Mouse (Mus musculus) kidney, embryonic 14.5 days (tissue): ENCODE measurements around the gene Hs6st1. TPM values are rescaled to one million over a fixed set of nuclear protein-coding genes. Genes with fewer than 3 reads are reported as not detected.
"Not testable (repeated sequence)": the region's sequence is repeated elsewhere in the genome, so short reads cannot be mapped to it uniquely, and the experiment has no call there.

Source experiments
- ATAC-seq: fragments of 200-750 bp; cut with Nextera tagmentation; 2 replicates; pipeline ENCODE4 v1.8.0; 2017; ENCODE audit warnings: moderate number of reproducible peaks, mild to moderate bottlenecking, moderate TSS enrichment, moderate library complexity; ENCODE audit not compliant: low FRiP score, low TSS enrichment
- H3K27ac ChIP-seq: fragments of 300-500 bp; sonication (generic); 2 replicates; pipeline ENCODE4 v1.5.1; 2014; ENCODE audit warnings: low read depth, mild to moderate bottlenecking, low read length, moderate library complexity, mixed read lengths
- H3K27me3 ChIP-seq: fragments of 300-500 bp; sonication (generic); 2 replicates; pipeline ENCODE4 v1.6.1; 2014; ENCODE audit warnings: mild to moderate bottlenecking, low read length; ENCODE audit not compliant: control insufficient read depth, insufficient read depth
- H3K36me3 ChIP-seq: fragments of 300-500 bp; sonication (generic); 2 replicates; pipeline ENCODE4 v1.6.1; 2014; ENCODE audit warnings: low read length, mixed read lengths; ENCODE audit not compliant: control insufficient read depth, insufficient read depth
- H3K4me1 ChIP-seq: fragments of 300-500 bp; sonication (generic); 2 replicates; pipeline ENCODE4 v1.6.1; 2014; ENCODE audit warnings: low read length, mixed read lengths; ENCODE audit not compliant: control insufficient read depth, insufficient read depth
- H3K4me2 ChIP-seq: fragments of 300-500 bp; sonication (generic); replicated peaks from 2 replicates; pipeline ENCODE4 v1.6.1; 2014; ENCODE audit warnings: low read depth, mild to moderate bottlenecking, low read length
- H3K4me3 ChIP-seq: fragments of 300-500 bp; sonication (generic); 2 replicates; pipeline ENCODE4 v1.5.1; 2014; ENCODE audit warnings: mild to moderate bottlenecking, low read length
- H3K9ac ChIP-seq: fragments of 300-500 bp; sonication (generic); 2 replicates; pipeline ENCODE4 v1.6.1; 2014; ENCODE audit warnings: low read depth, mild to moderate bottlenecking, low read length, moderate library complexity
- H3K9me3 ChIP-seq: fragments of 300-500 bp; sonication (generic); 2 replicates; pipeline ENCODE4 v1.6.1; 2016; ENCODE audit warnings: low read length; ENCODE audit not compliant: control insufficient read depth
- WGBS: fragments of 180-500 bp; shearing (Covaris S2); extraction: QIAGEN DNeasy Blood & Tissue Kit; methylation state at CpG from one replicate; pipeline ENCODE4 v1.1.7; 2014; 5-methylcytosine and 5-hydroxymethylcytosine counted together
- polyA plus RNA-seq: library from polyadenylated mRNA; unstranded; fragments of >200 nt; fragmentation: Nextera tagmentation; extraction: Ambion mirVana; gene quantifications from 2 replicates; pipeline ENCODE4 v1.2.1, GENCODE M21; 2014

Gene Hs6st1
- 8.9 and 10.1 TPM in 2 replicates for polyA plus RNA-seq

DNA sequence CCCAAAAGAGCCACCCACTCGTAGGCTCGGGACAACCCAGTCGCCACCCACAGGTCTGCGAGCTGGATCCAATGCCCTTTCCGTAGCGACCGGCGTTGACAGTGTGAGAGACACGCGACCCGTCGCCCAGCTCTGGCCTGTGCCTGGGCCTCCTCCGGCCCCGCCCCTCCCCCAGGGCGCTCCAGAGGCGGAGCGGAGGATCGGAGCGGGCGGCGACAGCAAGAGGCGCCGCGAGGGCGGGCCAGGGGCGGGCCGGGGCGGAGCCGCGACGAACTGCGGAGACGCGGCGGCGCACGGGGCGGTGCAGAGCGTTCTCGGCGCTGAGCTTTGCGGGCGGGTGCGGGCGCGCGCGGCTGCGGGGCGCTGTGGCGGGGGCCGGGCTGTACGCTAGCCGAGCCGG is at the start of gene Hs6st1:
Gene Hs6st1 (plus strand): TSS at position 325 of the 400 bp plus-strand sequence.
- peak; percentile 85 for ATAC-seq
- peak within 1 kb of the TSS; percentile 84 for H3K4me3 ChIP-seq
- peaks cover 43% of the 10 kb centered on the region for H3K4me1 ChIP-seq
- no peak within 1 kb of the TSS; the same call in 1 of the 2 replicates for H3K27ac ChIP-seq
- H3K4me2 ChIP-seq, result peak within 1 kb of the TSS; percentile 55
- no peaks in the 10 kb centered on the region for H3K27me3 ChIP-seq
- under 1% methylated on average over 44 of the region's 55 CpGs for WGBS
- H3K9me3 ChIP-seq, result no peaks in the 10 kb centered on the region
- H3K36me3 ChIP-seq, result peaks cover 5% of the 10 kb centered on the region; the same call in 1 of the 2 replicates
- H3K9ac ChIP-seq, result peak within 1 kb of the TSS; percentile 77

DNA sequence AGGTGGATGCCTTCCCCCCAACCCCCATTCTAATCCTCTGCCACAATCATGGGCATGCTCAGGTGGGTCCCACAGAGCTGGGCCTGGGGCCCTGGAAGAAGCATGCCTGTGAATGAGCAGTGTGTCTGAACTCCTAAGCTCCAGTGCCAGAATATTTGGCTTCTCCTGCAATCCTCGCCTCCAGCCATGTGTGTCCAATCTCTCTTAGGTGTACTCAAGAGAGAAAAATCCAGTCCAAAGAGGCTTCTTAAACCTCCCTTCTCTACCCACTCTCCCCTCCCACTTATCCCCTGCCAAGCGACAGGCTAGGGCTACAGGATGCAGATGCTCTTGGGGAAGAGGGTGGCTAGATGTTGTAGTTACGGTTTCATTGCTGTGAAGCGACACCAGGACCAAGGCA is 49.6 kb upstream of the Hs6st1 start:
- no peak overlapping the region for H3K27ac ChIP-seq
- ATAC-seq, result no peak
- H3K9me3 ChIP-seq, result no peaks in the 10 kb centered on the region; the same call in 1 of the 2 replicates
- H3K4me3 ChIP-seq, result no peak overlapping the region
- no peak overlapping the region for H3K4me2 ChIP-seq
- H3K9ac ChIP-seq, result no peak overlapping the region
- 79% methylated on average over 4 of the region's 4 CpGs for WGBS
- H3K27me3 ChIP-seq, result no peaks in the 10 kb centered on the region
- H3K36me3 ChIP-seq, result no peaks in the 10 kb centered on the region
- H3K4me1 ChIP-seq, result peaks cover 21% of the 10 kb centered on the region

DNA sequence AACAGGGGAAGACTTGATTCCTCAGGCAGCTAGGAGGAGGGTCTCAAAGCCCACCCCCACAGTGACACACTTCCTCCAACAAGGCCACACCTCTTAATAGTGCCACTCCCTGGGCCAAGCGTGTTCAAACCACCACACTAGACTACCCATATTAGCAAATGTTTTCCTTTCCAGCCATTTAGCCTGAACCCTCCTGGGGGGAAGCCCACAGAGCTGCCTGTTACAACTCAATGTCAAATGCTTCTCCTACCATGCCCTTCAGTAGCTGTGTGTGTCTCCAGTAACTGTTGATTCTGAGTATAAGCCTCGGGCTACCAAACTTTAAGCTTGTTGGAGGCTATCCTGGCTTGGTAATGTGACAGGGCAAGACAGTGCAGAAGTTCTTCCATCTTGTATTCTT is 49.0 kb upstream of the Hs6st1 start:
- no peak overlapping the region for H3K4me3 ChIP-seq
- no peaks in the 10 kb centered on the region for H3K27me3 ChIP-seq
- ATAC-seq, result no peak
- H3K9me3 ChIP-seq, result no peaks in the 10 kb centered on the region; the same call in 1 of the 2 replicates
- no peak overlapping the region for H3K27ac ChIP-seq
- 84% methylated on average over 2 of the region's 2 CpGs for WGBS
- H3K4me1 ChIP-seq, result peaks cover 18% of the 10 kb centered on the region
- H3K36me3 ChIP-seq, result no peaks in the 10 kb centered on the region
- no peak overlapping the region for H3K4me2 ChIP-seq
- H3K9ac ChIP-seq, result no peak overlapping the region

DNA sequence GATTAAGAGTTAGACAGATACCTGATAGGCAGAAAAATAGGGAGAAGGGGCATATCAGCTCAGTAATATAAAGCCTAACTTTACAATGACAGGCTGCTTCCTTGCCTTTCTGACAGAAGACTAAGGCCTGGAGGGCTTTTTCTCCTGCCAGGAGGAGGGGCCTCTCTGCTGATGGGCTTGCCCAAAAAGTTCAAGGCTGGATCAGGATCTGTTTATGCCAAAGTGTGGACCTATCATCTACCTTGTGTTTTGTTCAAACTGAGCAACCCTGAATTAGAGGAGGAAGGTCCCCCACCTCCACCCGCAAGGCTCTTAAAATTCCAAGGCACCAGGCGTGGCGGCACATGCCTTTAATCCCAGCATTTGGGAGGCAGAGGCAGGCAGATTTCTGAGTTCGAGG is 47.9 kb upstream of the Hs6st1 start:
- no peaks in the 10 kb centered on the region for H3K36me3 ChIP-seq
- peaks cover 18% of the 10 kb centered on the region for H3K4me1 ChIP-seq
- no peak for ATAC-seq
- H3K27me3 ChIP-seq, result no peaks in the 10 kb centered on the region
- H3K9ac ChIP-seq, result no peak overlapping the region
- H3K9me3 ChIP-seq, result no peaks in the 10 kb centered on the region; the same call in 1 of the 2 replicates
- H3K27ac ChIP-seq, result no peak overlapping the region
- no peak overlapping the region for H3K4me3 ChIP-seq
- no peak overlapping the region for H3K4me2 ChIP-seq
- 95% methylated on average over 4 of the region's 4 CpGs for WGBS

DNA sequence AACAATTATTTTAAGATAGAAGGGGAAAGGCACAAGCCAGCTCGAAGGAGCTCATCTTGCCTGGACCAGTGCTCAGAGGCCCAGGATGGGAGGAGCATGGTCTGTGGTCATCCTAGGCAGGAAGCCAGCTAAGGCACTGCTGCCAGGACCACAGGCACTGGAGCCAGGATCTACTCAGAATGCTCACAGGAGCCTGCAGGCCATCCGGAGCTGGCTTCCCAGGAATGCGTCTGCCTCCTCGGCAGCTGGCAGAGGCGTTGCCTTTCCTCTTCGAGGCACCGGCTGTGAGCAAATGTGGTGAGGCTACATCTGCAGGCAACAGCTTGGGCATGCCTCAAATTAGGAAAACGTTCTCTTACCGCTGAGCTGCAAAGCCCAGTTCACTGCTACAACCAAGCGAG is 37.8 kb upstream of the Hs6st1 start:
- no peak overlapping the region for H3K4me3 ChIP-seq
- no peak overlapping the region for H3K27ac ChIP-seq
- no peak overlapping the region for H3K9ac ChIP-seq
- WGBS, result 49% methylated on average over 10 of the region's 10 CpGs
- no peaks in the 10 kb centered on the region for H3K4me1 ChIP-seq
- no peaks in the 10 kb centered on the region for H3K27me3 ChIP-seq
- no peak overlapping the region for H3K4me2 ChIP-seq
- no peak for ATAC-seq
- no peaks in the 10 kb centered on the region for H3K36me3 ChIP-seq
- no peaks in the 10 kb centered on the region for H3K9me3 ChIP-seq

DNA sequence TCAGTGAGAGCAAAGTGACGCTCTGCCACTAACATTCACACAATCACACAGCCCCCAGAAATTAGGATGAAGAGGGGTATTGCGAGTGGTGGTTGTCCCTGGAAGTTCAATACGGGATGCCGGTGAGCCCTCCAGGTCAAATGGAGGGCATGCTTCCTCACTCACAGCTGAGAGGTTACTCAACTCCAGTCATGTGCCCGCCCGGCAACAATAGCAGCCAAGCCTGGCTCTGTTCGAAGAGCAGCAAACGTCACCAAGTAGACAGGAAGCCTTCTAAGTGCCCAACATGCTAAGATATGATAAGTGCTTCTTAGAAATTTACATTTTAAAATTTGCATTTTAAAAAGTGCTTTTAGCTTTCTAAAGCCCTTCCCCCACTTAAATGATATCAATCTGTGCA is 29.4 kb upstream of the Hs6st1 start:
- Histone ChIP-seq H3K9me3 (peaks cover 3% of the 10 kb centered on the region; the same call in 1 of the 2 replicates), H3K27me3 (no peaks in the 10 kb centered on the region), H3K4me1 (no peaks in the 10 kb centered on the region), H3K9ac (no peak overlapping the region), H3K4me2 (no peak overlapping the region), H3K27ac (no peak overlapping the region), H3K4me3 (no peak overlapping the region), H3K36me3 (no peaks in the 10 kb centered on the region)
- 88% methylated on average over 8 of the region's 8 CpGs for WGBS
- ATAC-seq, result no peak

DNA sequence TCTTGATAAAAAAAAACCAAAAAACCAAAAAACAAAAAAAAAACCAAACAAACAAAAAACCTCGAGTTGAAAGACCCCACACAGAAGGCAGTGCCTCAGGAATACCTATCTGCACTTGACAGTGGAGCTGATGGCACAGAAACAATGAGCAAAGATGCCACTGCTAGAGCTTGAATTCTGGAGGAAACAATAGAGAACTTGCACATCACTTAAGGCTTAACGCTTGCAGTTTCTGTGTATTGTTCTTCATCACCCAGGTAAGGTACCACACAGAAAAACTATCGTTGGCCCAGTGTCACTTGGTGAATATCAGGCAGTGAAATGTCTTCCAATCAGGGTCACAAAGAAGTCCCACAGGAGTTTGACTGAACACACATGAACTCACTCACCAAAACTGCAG is 26.1 kb upstream of the Hs6st1 start:
- no peak for ATAC-seq
- 82% methylated on average over 3 of the region's 3 CpGs for WGBS
- H3K36me3 ChIP-seq, result no peaks in the 10 kb centered on the region
- no peak overlapping the region for H3K4me3 ChIP-seq
- H3K9me3 ChIP-seq, result peaks cover 3% of the 10 kb centered on the region; the same call in 1 of the 2 replicates
- no peaks in the 10 kb centered on the region for H3K27me3 ChIP-seq
- no peak overlapping the region for H3K4me2 ChIP-seq
- H3K9ac ChIP-seq, result no peak overlapping the region
- no peaks in the 10 kb centered on the region for H3K4me1 ChIP-seq
- H3K27ac ChIP-seq, result no peak overlapping the region; the same call in 1 of the 2 replicates

DNA sequence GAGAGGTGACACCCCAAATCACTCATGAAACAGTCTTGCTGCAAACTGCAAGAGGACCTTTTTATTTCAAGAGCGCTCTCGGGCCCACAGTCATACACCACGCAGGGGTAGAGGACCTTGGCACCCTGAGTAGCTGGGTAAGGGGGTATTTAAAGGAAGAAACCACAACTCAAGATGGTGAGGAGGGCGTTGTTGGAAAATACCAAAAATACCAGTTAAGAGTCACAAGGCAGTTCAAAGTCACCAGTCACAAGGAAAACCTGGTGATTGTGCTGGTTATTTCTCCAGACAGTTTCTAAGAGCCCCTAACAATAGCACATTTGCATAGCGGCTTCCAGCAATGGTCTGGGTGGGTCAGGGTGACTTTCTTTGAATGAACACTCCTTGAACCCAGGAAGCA is 24.4 kb upstream of the Hs6st1 start:
- H3K4me1 ChIP-seq, H3K36me3 ChIP-seq, ATAC-seq, H3K27me3 ChIP-seq, H3K4me3 ChIP-seq, H3K4me2 ChIP-seq, H3K27ac ChIP-seq, H3K9me3 ChIP-seq, H3K9ac ChIP-seq: not testable (repeated sequence)
- 94% methylated on average over 5 of the region's 5 CpGs for WGBS

DNA sequence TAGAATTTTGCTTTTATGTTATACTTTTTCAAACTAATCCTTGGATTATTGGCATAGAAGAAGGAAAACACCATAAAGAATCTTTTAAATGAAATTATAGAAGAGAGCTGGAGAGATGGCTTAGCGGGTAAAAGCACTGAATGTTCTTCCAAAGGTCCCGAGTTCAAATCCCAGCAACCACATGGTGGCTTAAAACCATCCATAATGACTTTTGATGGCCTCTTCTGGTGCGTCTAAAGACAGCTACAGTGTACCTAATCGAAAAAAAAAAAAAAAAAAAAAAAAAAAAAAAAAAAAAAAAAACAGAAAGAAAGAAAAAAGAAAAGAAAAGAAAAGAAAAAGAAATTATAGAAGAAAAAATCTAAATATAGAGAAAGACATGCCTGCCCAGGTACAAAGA is 23.9 kb upstream of the Hs6st1 start:
- H3K27me3 ChIP-seq, result no peaks in the 10 kb centered on the region
- no peak for ATAC-seq
- no peak overlapping the region for H3K27ac ChIP-seq
- H3K9ac ChIP-seq, result no peak overlapping the region
- H3K36me3 ChIP-seq, result no peaks in the 10 kb centered on the region
- H3K4me1 ChIP-seq, result no peaks in the 10 kb centered on the region
- H3K4me3 ChIP-seq, result no peak overlapping the region
- WGBS, result 79% methylated on average over 4 of the region's 4 CpGs
- no peak overlapping the region for H3K4me2 ChIP-seq
- peaks cover 3% of the 10 kb centered on the region; the same call in 1 of the 2 replicates for H3K9me3 ChIP-seq
